Mouse (Mus musculus) cerebellum, postnatal 10 days (tissue): ENCODE data around the gene Slain2.
A peak's percentile ranks its signal among the peaks of the same experiment; 100 is the strongest.

ENCODE experiments used
- DNase-seq, 2 experiments: peaks; one replicate each; pipeline ENCODE4 v3.0.0; 2021; ENCODE audit warnings: mixed read lengths in 2 of 2

The Slain2 gene

DNA sequence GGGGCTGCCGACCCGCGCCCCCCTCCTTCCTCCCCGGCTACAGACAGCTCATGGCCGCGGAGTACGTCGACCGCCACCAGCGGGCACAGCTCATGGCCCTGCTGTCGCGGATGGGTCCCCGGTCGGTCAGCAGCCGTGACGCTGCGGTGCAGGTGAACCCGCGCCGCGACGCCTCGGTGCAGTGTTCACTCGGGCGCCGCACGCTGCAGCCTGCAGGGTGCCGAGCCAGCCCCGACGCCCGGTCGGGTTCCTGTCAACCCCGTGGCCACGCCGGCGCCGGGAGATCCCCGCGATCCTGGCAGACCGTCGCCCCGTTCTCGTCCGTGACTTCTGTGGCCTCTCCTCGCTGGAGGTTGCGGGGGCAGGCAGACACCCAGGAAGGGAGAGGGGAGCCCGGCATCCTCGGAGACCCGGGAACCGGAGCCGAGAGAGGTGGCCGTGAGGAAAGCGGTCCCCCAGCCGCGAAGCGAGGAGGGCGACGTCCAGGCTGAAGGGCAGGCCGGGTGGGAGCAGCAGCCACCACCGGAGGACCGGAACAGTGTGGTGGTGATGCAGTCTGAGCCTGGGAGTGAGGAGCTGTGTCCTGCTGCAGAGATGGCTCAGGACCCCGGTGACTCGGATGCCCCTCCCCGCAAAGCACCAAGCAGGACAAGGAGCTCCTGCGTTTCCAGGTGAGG lies 99.6 kb downstream of the Slain2 start:
- peak; percentile 23 to 26 for DNase-seq

DNA sequence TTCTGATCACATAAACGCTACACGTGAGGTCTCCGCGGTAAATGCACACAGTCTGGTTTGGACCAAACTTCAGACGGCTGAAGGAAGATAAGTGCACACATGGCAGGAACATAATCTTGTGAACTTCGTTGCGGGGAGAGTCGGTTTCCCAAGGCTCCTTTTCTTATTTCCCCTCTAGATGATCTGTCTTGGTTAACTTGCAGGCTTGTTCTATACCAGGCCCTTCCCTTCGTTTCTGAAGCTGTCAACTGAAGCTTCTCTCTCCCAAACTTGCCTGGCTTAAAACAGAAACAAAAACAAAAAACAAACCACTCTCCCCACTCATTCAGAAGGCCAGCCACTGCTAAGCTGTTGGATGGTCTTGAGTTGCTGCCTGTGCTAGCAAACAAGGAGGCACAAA lies 100.6 kb downstream of the Slain2 start:
- DNase-seq, result no peak

DNA sequence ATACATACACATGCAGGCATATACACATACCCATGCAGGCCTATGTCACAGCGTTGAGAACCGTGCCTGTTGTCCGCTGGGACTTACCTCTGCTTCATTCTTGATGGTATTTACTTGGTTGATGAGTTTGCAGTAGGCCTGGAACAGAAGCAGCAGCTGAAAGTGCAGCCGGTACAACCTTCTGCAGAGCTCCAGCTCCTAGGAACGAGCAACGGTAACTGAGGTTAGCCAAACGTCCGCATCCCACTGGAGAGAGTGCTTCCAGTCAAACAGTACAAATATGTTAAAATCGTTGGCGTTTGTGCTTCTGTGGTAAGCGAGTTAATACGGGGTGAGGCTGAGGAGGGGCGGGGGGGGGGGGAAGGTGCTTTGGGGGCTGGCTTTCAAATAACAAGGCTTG lies 109.7 kb downstream of the Slain2 start:
- no peak for DNase-seq
